Mouse (Mus musculus) WW6 (cell line): ENCODE data around the gene Sprr2j-ps.

ENCODE experiments used
- DNase-seq: peaks from one replicate; pipeline ENCODE4 v3.0.0-alpha.2; 2013; ENCODE audit warnings: low read depth, low spot score

Gene Sprr2j-ps

GRCm38 (mm10) chr3:92417782-92418181 is at the start of gene Sprr2j-ps:
TSS of gene Sprr2j-ps (plus strand) at chr3:92418082.
- DNase-seq: no peak

GRCm38 (mm10) chr3:92373613-92374012 is 44.3 kb upstream of the Sprr2j-ps start:
- no peak for DNase-seq

- DNase-seq: no peak
These were observed 32.5 kb upstream of the Sprr2j-ps start, which contains the start of gene Sprr2h for GRCm38 (mm10) chr3:92385385-92385784. TSS of gene Sprr2h (plus strand) at chr3:92385685.

GRCm38 (mm10) chr3:92394301-92394700 is 23.6 kb upstream of the Sprr2j-ps start:
- DNase-seq: no peak

- DNase-seq: no peak
These were observed 10.2 kb upstream of the Sprr2j-ps start, which contains the start of gene Sprr2i for GRCm38 (mm10) chr3:92407691-92408090. TSS of gene Sprr2i (plus strand) at chr3:92407991.

GRCm38 (mm10) chr3:92429323-92429722 is 11.4 kb downstream of the Sprr2j-ps start, which contains the start of gene Gm9774:
TSS of gene Gm9774 (minus strand) at chr3:92429423.
- no peak for DNase-seq

- no peak for DNase-seq
These were observed 14.4 kb downstream of the Sprr2j-ps start, which contains the start of gene Sprr2k for GRCm38 (mm10) chr3:92432282-92432681. TSS of gene Sprr2k (plus strand) at chr3:92432582.

GRCm38 (mm10) chr3:92438689-92439088 is 20.8 kb downstream of the Sprr2j-ps start, which contains the start of gene Sprr1b:
TSS of gene Sprr1b (minus strand) at chr3:92438789.
- DNase-seq: no peak

- no peak for DNase-seq
These were observed 22.3 kb downstream of the Sprr2j-ps start for GRCm38 (mm10) chr3:92440177-92440576.

GRCm38 (mm10) chr3:92455151-92455550 is 37.3 kb downstream of the Sprr2j-ps start:
- DNase-seq: no peak

GRCm38 (mm10) chr3:92458620-92459019 is 40.7 kb downstream of the Sprr2j-ps start, which contains the start of gene Sprr3:
TSS of gene Sprr3 (minus strand) at chr3:92458720.
- DNase-seq: no peak

GRCm38 (mm10) chr3:92466576-92466975 is 48.7 kb downstream of the Sprr2j-ps start:
- DNase-seq: no peak

- DNase-seq: no peak
These were observed 49.5 kb downstream of the Sprr2j-ps start for GRCm38 (mm10) chr3:92467424-92467823.
